Mouse (Mus musculus): ENCODE results near the gene Trim50. TPM values are rescaled to one million over a fixed set of nuclear protein-coding genes. Genes with fewer than 3 reads are reported as not detected.
"Not testable (repeated sequence)": the region's sequence is repeated elsewhere in the genome, so short reads cannot be mapped to it uniquely, and the experiment has no call there.

Trim50 gene
- polyA plus RNA-seq, 1 experiment from 2014 or later: not detected

- 27% methylated on average over 12 of the region's 12 CpGs for WGBS
- H3K9me3 ChIP-seq (ENCODE audit: low read length): no peaks in the 10 kb centered on the region
Measured at GRCm38 (mm10) chr5:135363540-135363939, 10.4 kb downstream of the Trim50 start.

GRCm38 (mm10) chr5:135367841-135368240 lies 14.7 kb downstream of the Trim50 start:
- Histone ChIP-seq H3K9ac (replicated peaks; ENCODE audit: low read length) (no peak overlapping the region), H3K27me3 (ENCODE audit: insufficient read depth, low read length) (no peaks in the 10 kb centered on the region), H3K36me3 (ENCODE audit: insufficient read depth, low read length) (peaks cover 6% of the 10 kb centered on the region; the same call in 1 of the 2 replicates), H3K9me3 (ENCODE audit: low read length) (no peaks in the 10 kb centered on the region), H3K4me2 (replicated peaks; ENCODE audit: low read depth, low read length) (no peak overlapping the region), H3K4me3 (ENCODE audit: low read length) (no peak overlapping the region), H3K4me1 (ENCODE audit: insufficient read depth, low read length) (peaks cover 12% of the 10 kb centered on the region), H3K27ac (ENCODE audit: low read length) (no peak overlapping the region)
- no peak for ATAC-seq (ENCODE audit: low FRiP score, low TSS enrichment)
- 52% methylated on average over 6 of the region's 6 CpGs for WGBS

More at GRCm38 (mm10) chr5:135363540-135363939, 10.4 kb downstream of the Trim50 start:
- H3K27me3 ChIP-seq (ENCODE audit: insufficient read depth, low read length): no peaks in the 10 kb centered on the region
- no peak overlapping the region for H3K4me3 ChIP-seq (ENCODE audit: low read length)
- no peaks in the 10 kb centered on the region for H3K4me1 ChIP-seq (ENCODE audit: insufficient read depth, low read length)
- ATAC-seq (ENCODE audit: low FRiP score, low TSS enrichment): peak; percentile 60
- no peaks in the 10 kb centered on the region for H3K36me3 ChIP-seq (ENCODE audit: insufficient read depth, low read length)
- no peak overlapping the region for H3K4me2 ChIP-seq (replicated peaks; ENCODE audit: low read depth, low read length)
- no peak overlapping the region for H3K9ac ChIP-seq (replicated peaks; ENCODE audit: low read length)
- H3K27ac ChIP-seq (ENCODE audit: low read length): no peak overlapping the region

GRCm38 (mm10) chr5:135368312-135368711 lies 15.2 kb downstream of the Trim50 start:
- Histone ChIP-seq H3K9ac (replicated peaks; ENCODE audit: low read length) (no peak overlapping the region), H3K4me3 (ENCODE audit: low read length) (no peak overlapping the region), H3K9me3 (ENCODE audit: low read length) (no peaks in the 10 kb centered on the region), H3K27ac (ENCODE audit: low read length) (no peak overlapping the region), H3K27me3 (ENCODE audit: insufficient read depth, low read length) (no peaks in the 10 kb centered on the region), H3K36me3 (ENCODE audit: insufficient read depth, low read length) (peaks cover 9% of the 10 kb centered on the region), H3K4me2 (replicated peaks; ENCODE audit: low read depth, low read length) (no peak overlapping the region), H3K4me1 (ENCODE audit: insufficient read depth, low read length) (peaks cover 12% of the 10 kb centered on the region)
- no peak for ATAC-seq (ENCODE audit: low FRiP score, low TSS enrichment)
- 74% methylated on average over 6 of the region's 6 CpGs for WGBS

- peaks cover 12% of the 10 kb centered on the region for H3K4me1 ChIP-seq (ENCODE audit: insufficient read depth, low read length)
- H3K9me3 ChIP-seq (ENCODE audit: low read length); H3K27me3 ChIP-seq (ENCODE audit: insufficient read depth, low read length): not testable (repeated sequence)
- H3K4me2 ChIP-seq (replicated peaks; ENCODE audit: low read depth, low read length): peak overlapping the region; percentile 93
- peak overlapping the region; percentile 90 for H3K9ac ChIP-seq (replicated peaks; ENCODE audit: low read length)
- ATAC-seq (ENCODE audit: low FRiP score, low TSS enrichment): 0 out of 2 replicates have a peak, but pooled peaks have one; percentile 21
- peaks cover 18% of the 10 kb centered on the region for H3K36me3 ChIP-seq (ENCODE audit: insufficient read depth, low read length)
- peak overlapping the region; percentile 97 for H3K4me3 ChIP-seq (ENCODE audit: low read length)
- WGBS: 57% methylated on average over 9 of the region's 9 CpGs
- H3K27ac ChIP-seq (ENCODE audit: low read length): peak overlapping the region; percentile 92; the same call in 1 of the 2 replicates
Measured at GRCm38 (mm10) chr5:135369196-135369595, 16.1 kb downstream of the Trim50 start.

- no peaks in the 10 kb centered on the region for H3K9me3 ChIP-seq (ENCODE audit: low read length)
- H3K27me3 ChIP-seq (ENCODE audit: insufficient read depth, low read length): no peaks in the 10 kb centered on the region
- H3K4me3 ChIP-seq (ENCODE audit: low read length): peak within 1 kb of the TSS; percentile 97
- H3K4me1 ChIP-seq (ENCODE audit: insufficient read depth, low read length): peaks cover 12% of the 10 kb centered on the region
- peak within 1 kb of the TSS; percentile 93 for H3K4me2 ChIP-seq (replicated peaks; ENCODE audit: low read depth, low read length)
- ATAC-seq (ENCODE audit: low FRiP score, low TSS enrichment): peak; percentile 85
- H3K9ac ChIP-seq (replicated peaks; ENCODE audit: low read length): peak within 1 kb of the TSS; percentile 90
- peaks cover 25% of the 10 kb centered on the region for H3K36me3 ChIP-seq (ENCODE audit: insufficient read depth, low read length)
- WGBS: under 1% methylated on average over 63 of the region's 64 CpGs
- peak within 1 kb of the TSS; percentile 92 for H3K27ac ChIP-seq (ENCODE audit: low read length)
Measured at GRCm38 (mm10) chr5:135369787-135370654, 16.9 kb downstream of the Trim50 start, which contains the start of gene Nsun5. Gene Nsun5, plus strand, starts transcription at chr5:135369953.

- ATAC-seq (ENCODE audit: low FRiP score, low TSS enrichment): no peak
- Histone ChIP-seq H3K9ac (replicated peaks; ENCODE audit: low read length) (no peak overlapping the region), H3K4me3 (ENCODE audit: low read length) (no peak overlapping the region), H3K36me3 (ENCODE audit: insufficient read depth, low read length) (peaks cover 37% of the 10 kb centered on the region), H3K27me3 (ENCODE audit: insufficient read depth, low read length) (no peaks in the 10 kb centered on the region), H3K4me1 (ENCODE audit: insufficient read depth, low read length) (peaks cover 12% of the 10 kb centered on the region), H3K9me3 (ENCODE audit: low read length) (no peaks in the 10 kb centered on the region), H3K27ac (ENCODE audit: low read length) (no peak overlapping the region), H3K4me2 (replicated peaks; ENCODE audit: low read depth, low read length) (no peak overlapping the region)
- 93% methylated on average over 13 of the region's 13 CpGs for WGBS
Measured at GRCm38 (mm10) chr5:135371195-135371594, 18.1 kb downstream of the Trim50 start.

GRCm38 (mm10) chr5:135373601-135374000 lies 20.5 kb downstream of the Trim50 start:
- ATAC-seq (ENCODE audit: low FRiP score, low TSS enrichment): no peak
- no peak overlapping the region for H3K9ac ChIP-seq (replicated peaks; ENCODE audit: low read length)
- no peak overlapping the region for H3K4me3 ChIP-seq (ENCODE audit: low read length)
- H3K9me3 ChIP-seq (ENCODE audit: low read length): no peaks in the 10 kb centered on the region
- H3K4me1 ChIP-seq (ENCODE audit: insufficient read depth, low read length): peaks cover 12% of the 10 kb centered on the region
- WGBS: 95% methylated on average over 5 of the region's 5 CpGs
- H3K27me3 ChIP-seq (ENCODE audit: insufficient read depth, low read length): no peaks in the 10 kb centered on the region
- no peak overlapping the region for H3K4me2 ChIP-seq (replicated peaks; ENCODE audit: low read depth, low read length)
- peaks cover 59% of the 10 kb centered on the region for H3K36me3 ChIP-seq (ENCODE audit: insufficient read depth, low read length)
- H3K27ac ChIP-seq (ENCODE audit: low read length): no peak overlapping the region

GRCm38 (mm10) chr5:135375167-135375566 lies 22.1 kb downstream of the Trim50 start:
- Histone ChIP-seq H3K4me3 (ENCODE audit: low read length) (no peak overlapping the region), H3K9me3 (ENCODE audit: low read length) (no peaks in the 10 kb centered on the region), H3K27ac (ENCODE audit: low read length) (no peak overlapping the region), H3K9ac (replicated peaks; ENCODE audit: low read length) (no peak overlapping the region), H3K4me1 (ENCODE audit: insufficient read depth, low read length) (peaks cover 9% of the 10 kb centered on the region), H3K4me2 (replicated peaks; ENCODE audit: low read depth, low read length) (no peak overlapping the region), H3K27me3 (ENCODE audit: insufficient read depth, low read length) (no peaks in the 10 kb centered on the region), H3K36me3 (ENCODE audit: insufficient read depth, low read length) (peaks cover 73% of the 10 kb centered on the region)
- 0 out of 2 replicates have a peak, but pooled peaks have one; percentile 22 for ATAC-seq (ENCODE audit: low FRiP score, low TSS enrichment)
- 76% methylated on average over 8 of the region's 8 CpGs for WGBS

- Histone ChIP-seq H3K27me3 (ENCODE audit: insufficient read depth, low read length) (no peaks in the 10 kb centered on the region), H3K4me3 (ENCODE audit: low read length) (no peak overlapping the region), H3K36me3 (ENCODE audit: insufficient read depth, low read length) (peaks cover 85% of the 10 kb centered on the region), H3K9ac (replicated peaks; ENCODE audit: low read length) (no peak overlapping the region), H3K27ac (ENCODE audit: low read length) (no peak overlapping the region), H3K4me2 (replicated peaks; ENCODE audit: low read depth, low read length) (no peak overlapping the region), H3K9me3 (ENCODE audit: low read length) (no peaks in the 10 kb centered on the region), H3K4me1 (ENCODE audit: insufficient read depth, low read length) (no peaks in the 10 kb centered on the region)
- ATAC-seq (ENCODE audit: low FRiP score, low TSS enrichment): no peak
- WGBS: 40% methylated on average over 2 of the region's 2 CpGs
Measured at GRCm38 (mm10) chr5:135376341-135376740, 23.2 kb downstream of the Trim50 start.

- Histone ChIP-seq H3K4me2 (replicated peaks; ENCODE audit: low read depth, low read length) (no peak overlapping the region), H3K27me3 (ENCODE audit: insufficient read depth, low read length) (no peaks in the 10 kb centered on the region), H3K27ac (ENCODE audit: low read length) (no peak overlapping the region), H3K4me1 (ENCODE audit: insufficient read depth, low read length) (no peaks in the 10 kb centered on the region), H3K9ac (replicated peaks; ENCODE audit: low read length) (no peak overlapping the region), H3K4me3 (ENCODE audit: low read length) (no peak overlapping the region), H3K36me3 (ENCODE audit: insufficient read depth, low read length) (peaks cover 95% of the 10 kb centered on the region), H3K9me3 (ENCODE audit: low read length) (no peaks in the 10 kb centered on the region)
- WGBS: 86% methylated on average over 4 of the region's 4 CpGs
- ATAC-seq (ENCODE audit: low FRiP score, low TSS enrichment): no peak
Measured at GRCm38 (mm10) chr5:135380681-135381080, 27.6 kb downstream of the Trim50 start.

All from kidney, embryonic 16.5 days (tissue).